23 mouse cellular contexts compared by ENCODE assay signal in the genomic region with DNA sequence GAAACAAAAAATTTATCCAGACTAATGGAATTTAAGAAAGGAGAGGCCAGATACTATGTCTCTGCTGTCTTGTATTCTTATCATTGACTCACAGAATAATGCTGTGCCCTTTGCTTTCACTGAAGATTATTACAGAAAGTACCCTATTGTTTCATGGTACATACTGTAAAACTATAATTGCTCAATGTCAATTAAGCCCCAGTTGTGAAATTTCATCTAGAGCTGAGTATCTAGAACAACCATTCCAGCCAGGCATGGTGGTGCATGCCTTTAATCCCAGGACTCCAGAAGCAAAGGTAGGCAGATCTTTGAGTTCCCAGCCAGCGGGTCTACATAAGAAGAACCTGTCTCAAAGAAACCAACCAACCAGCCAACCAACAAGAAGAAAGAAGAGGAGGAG. TPM values are rescaled to one million over a fixed set of nuclear protein-coding genes. Genes with fewer than 3 reads are reported as not detected.
DNase-seq lines count a peak whose midpoint lies in the region; ATAC-seq and TF ChIP-seq lines count a peak whose summit lies in the region.
"Had no signal": no experiment of that assay in that cellular context is flagged by ENCODE, and none has a peak within 500 bp of the region (broad histone marks: within the 10 kb centered on the region; RNA-seq: fewer than 3 reads in every experiment).

No protein-coding gene starts in this region.

- no peak overlapping the region for H3K9ac ChIP-seq in lung, postnatal 0 days (replicated peaks; ENCODE audit: low read depth)

- 88% methylated on average over 1 of the region's 1 CpGs for WGBS in lung, postnatal 0 days

- intact Hi-C loops in gastrocnemius, adult 2 months (cut with DNase I): no loop called here

- no peak overlapping the region for H3K4me2 ChIP-seq in lung, postnatal 0 days (replicated peaks; ENCODE audit: low read depth, low read length)

- peak; percentile 18 for DNase-seq in heart, adult 11 months
- DNase-seq in heart, adult 9 months (ENCODE audit: low spot score in 2 of 2): no peak
- DNase-seq in lung, postnatal 0 days (ENCODE audit: low spot score): no peak
- DNase-seq in lung, postnatal 4 days: no peak
- DNase-seq in fat pad, adult 2 months (ENCODE audit: extremely low read depth, low read depth, low spot score): peak; percentile 87
- peak; percentile 87 for DNase-seq in gonadal fat pad, adult 2 months (ENCODE audit: low read depth)
- DNase-seq in cerebellum, adult 8-10 months: no peak
- DNase-seq in gastrocnemius, adult 2 months: no peak
- DNase-seq: adrenal gland, adult 2 months; adrenal gland, adult 8-10 months; adrenal gland, postnatal 10 days; adrenal gland, postnatal 14 days; adrenal gland, postnatal 25 days; adrenal gland, postnatal 36 days; B cell, adult 2 months; cerebellum, adult 11 months; cerebellum, adult 11-12 months had no signal

- TF ChIP-seq CTCF in lung, postnatal 0 days (IDR thresholded peaks at IDR 0.05): no peak
- no peak for TF ChIP-seq CTCF in gastrocnemius, adult 2 months (IDR thresholded peaks at IDR 0.05)

- H3K27ac ChIP-seq in lung, postnatal 0 days (ENCODE audit: low read length): no peak overlapping the region
- H3K27ac ChIP-seq in gastrocnemius, adult 2 months: no peak overlapping the region

- H3K9me3 ChIP-seq in lung, postnatal 0 days (ENCODE audit: low read length): no peaks in the 10 kb centered on the region

- H3K27me3 ChIP-seq in lung, postnatal 0 days (replicated peaks; ENCODE audit: insufficient read depth, low read length): no peaks in the 10 kb centered on the region
- H3K27me3 ChIP-seq: CH12.LX, Patski had no signal

- H3K4me3 ChIP-seq in lung, postnatal 0 days (ENCODE audit: low read depth, low read length): no peak overlapping the region
- no peak overlapping the region for H3K4me3 ChIP-seq in gastrocnemius, adult 2 months

- no peak for ATAC-seq in lung, postnatal 0 days
- ATAC-seq: activated CD4-positive, CD25-positive, alpha-beta regulatory T cell, adult 4 months; CD4-positive, CD25-positive, alpha-beta regulatory T cell, adult 4 months; Patski had no signal

- H3K4me1 ChIP-seq in lung, postnatal 0 days (ENCODE audit: insufficient read depth, low read depth, low read length): no peaks in the 10 kb centered on the region

- TF ChIP-seq EP300 in lung, postnatal 0 days (IDR thresholded peaks at IDR 0.05): 0 out of 2 replicates have a peak, but pooled peaks have one; percentile 8

- H3K36me3 ChIP-seq in lung, postnatal 0 days (ENCODE audit: insufficient read depth, low read length): no peaks in the 10 kb centered on the region
- H3K36me3 ChIP-seq: G1E had no signal

RNA-seq across cellular contexts. Expression of gene Tbc1d4, which starts 34.5 kb away (rescaled TPM):
- polyA plus RNA-seq in lung, postnatal 0 days (2015; fragmentation: Nextera tagmentation; extraction: Ambion mirVana): 8.5 and 11.6 TPM in 2 replicates
- 12.7 and 14.0 TPM in 2 replicates for polyA plus RNA-seq in gonadal fat pad, adult 2 months (2012; rRNA removed)
- 10 to 100 TPM; 28.8 to 62.9 TPM for total RNA-seq in gastrocnemius, adult 2 months (2021)
- total RNA-seq: MEL had no signal
- polyA plus RNA-seq: G1E had no signal

Comparison
In these comparisons a context has a peak if more than half of its experiments do, and no peak if none do; other contexts are left out.
1. DNase-seq: peak in heart, adult 11 months (single experiment), fat pad, adult 2 months (single experiment) and gonadal fat pad, adult 2 months (single experiment); none in heart, adult 9 months (0 of 2), lung, postnatal 0 days (single experiment), lung, postnatal 4 days (0 of 2), cerebellum, adult 8-10 months (single experiment) and gastrocnemius, adult 2 months (single experiment).